Mouse (Mus musculus) spleen, adult 2 months (tissue): ENCODE data around the gene Ift52.

Experiments
- CTCF ChIP-seq: fragments of 200-500 bp; IDR thresholded peaks from 2 replicates; pipeline ENCODE4 v1.5.1; 2011; ENCODE audit warnings: mild to moderate bottlenecking, inconsistent platforms; ENCODE audit not compliant: insufficient read depth, insufficient read length, insufficient replicate concordance; ENCODE audit errors: extremely low read depth
- POLR2A ChIP-seq: fragments of 200-500 bp; IDR thresholded peaks from 2 replicates; pipeline ENCODE4 v1.6.1; 2011; ENCODE audit warnings: low read depth, low read length, inconsistent platforms

DNA sequence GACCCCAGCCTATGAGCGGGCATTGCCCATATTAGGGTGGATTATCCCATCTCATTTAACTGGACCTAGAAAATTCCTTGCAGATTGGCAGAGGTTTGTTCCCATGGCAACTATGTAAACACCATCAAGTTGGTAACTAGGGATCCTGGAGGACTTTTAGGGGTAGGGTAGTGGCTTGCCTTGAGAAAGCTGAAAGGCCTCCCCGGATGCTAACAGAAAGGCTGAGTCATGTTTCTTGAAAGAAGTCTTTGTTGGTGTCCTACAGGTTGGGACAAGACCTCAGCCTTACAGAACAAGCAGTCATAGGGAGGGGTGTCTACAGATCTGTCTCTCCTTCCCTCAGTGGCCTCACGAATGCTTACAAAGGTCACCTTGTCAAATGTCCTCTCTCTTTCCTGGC, 58.1 kb downstream of the Ift52 start:
- TF ChIP-seq CTCF (no peak), POLR2A (no peak)
